Mouse (Mus musculus) heart, adult 2 months (tissue): ENCODE data around the gene Trpc7. TPM values are rescaled to one million over a fixed set of nuclear protein-coding genes. Genes with fewer than 3 reads are reported as not detected.

Experiments
- DNase-seq, 2 experiments: peaks; one replicate each; pipeline ENCODE4 v3.0.0; 2021
- H3K27ac ChIP-seq: fragments of 200-600 bp; 2 replicates; pipeline ENCODE4 v1.8.1; 2022
- H3K27me3 ChIP-seq: fragments of 200-500 bp; 2 replicates; pipeline ENCODE4 v1.6.1; 2012; ENCODE audit warnings: mild to moderate bottlenecking, low read length, inconsistent platforms, mixed read lengths; ENCODE audit not compliant: control insufficient read depth, insufficient read depth
- H3K36me3 ChIP-seq: fragments of 200-500 bp; 2 replicates; pipeline ENCODE4 v1.6.1; 2012; ENCODE audit warnings: low read length, inconsistent platforms; ENCODE audit not compliant: control insufficient read depth, insufficient read depth
- H3K4me1 ChIP-seq: fragments of 200-500 bp; 2 replicates; pipeline ENCODE4 v1.6.1; 2011; ENCODE audit warnings: low read length; ENCODE audit not compliant: control insufficient read depth, insufficient read depth
- H3K4me3 ChIP-seq: fragments of 200-600 bp; 2 replicates; pipeline ENCODE4 v1.8.1; 2022
- H3K79me2 ChIP-seq: fragments of 200-500 bp; replicated peaks from 2 replicates; pipeline ENCODE4 v1.6.1; 2012; ENCODE audit warnings: mild to moderate bottlenecking, inconsistent platforms, low read length, moderate library complexity, mixed read lengths; ENCODE audit not compliant: control insufficient read depth, insufficient read depth
- H3K9ac ChIP-seq: fragments of 200-500 bp; 2 replicates; pipeline ENCODE4 v1.6.1; 2012; ENCODE audit warnings: low read depth, mild to moderate bottlenecking, control low read depth, inconsistent platforms, low read length, mixed read lengths
- CTCF ChIP-seq: fragments of 200-600 bp; IDR thresholded peaks from 2 replicates; pipeline ENCODE4 v1.8.1; 2022; ENCODE audit warnings: antibody characterized with exemption, mild to moderate bottlenecking, moderate library complexity
- EP300 ChIP-seq: fragments of 200-500 bp; IDR thresholded peaks from 2 replicates; pipeline ENCODE4 v1.6.1; 2011; ENCODE audit warnings: low read depth, low read length, control low read depth; ENCODE audit not compliant: insufficient read depth
- POLR2A ChIP-seq: fragments of 200-500 bp; IDR thresholded peaks from 2 replicates; pipeline ENCODE4 v1.6.1; 2011; ENCODE audit warnings: mild to moderate bottlenecking, low read depth, low read length, control low read depth; ENCODE audit not compliant: insufficient read depth
- WGBS: fragments of 180-500 bp; shearing (Covaris S2); methylation state at CpG from one replicate; pipeline ENCODE4 v1.1.7; 2018; 5-methylcytosine and 5-hydroxymethylcytosine counted together
- intact Hi-C: fragments of 180-260 bp; cut with DNase I; formaldehyde crosslinking; loops from one replicate; pipeline ENCODE4 v1.15.1; 2025
- polyA plus RNA-seq: library from polyadenylated mRNA; depleted of rRNA; stranded (reverse); fragments of >200 nt; gene quantifications from 2 replicates; pipeline ENCODE4 v1.2.3, GENCODE M21; 2012
- total RNA-seq, 2 experiments: library from RNA; stranded (reverse); gene quantifications; 2 replicates each; pipeline ENCODE4 v1.2.3; 2021

Gene Trpc7
- total and polyA plus RNA-seq, 3 experiments, result not detected

- Histone ChIP-seq H3K27me3 (no peaks in the 10 kb centered on the region), H3K27ac (no peak overlapping the region), H3K79me2 (no peaks in the 10 kb centered on the region), H3K4me1 (no peaks in the 10 kb centered on the region), H3K36me3 (no peaks in the 10 kb centered on the region), H3K9ac (no peak overlapping the region), H3K4me3 (no peak overlapping the region)
- no peak for DNase-seq
- no peak for TF ChIP-seq EP300
- no peak for TF ChIP-seq POLR2A
- no peak for TF ChIP-seq CTCF
- 89% methylated on average over 3 of the region's 3 CpGs for WGBS
- intact Hi-C loops, result no loop called here
Observed at GRCm38 (mm10) chr13:56790683-56791082, 105.1 kb downstream of the Trpc7 start.

GRCm38 (mm10) chr13:56782621-56783020, 113.2 kb downstream of the Trpc7 start:
- 82% methylated on average over 1 of the region's 1 CpGs for WGBS
- Histone ChIP-seq H3K4me1 (no peaks in the 10 kb centered on the region), H3K4me3 (no peak overlapping the region), H3K27ac (no peak overlapping the region), H3K79me2 (no peaks in the 10 kb centered on the region), H3K9ac (no peak overlapping the region), H3K27me3 (no peaks in the 10 kb centered on the region), H3K36me3 (no peaks in the 10 kb centered on the region)
- no peak for DNase-seq
- no peak for TF ChIP-seq CTCF
- TF ChIP-seq EP300, result no peak
- no peak for TF ChIP-seq POLR2A
- intact Hi-C loops, result no loop called here

- Histone ChIP-seq H3K4me1 (no peaks in the 10 kb centered on the region), H3K36me3 (no peaks in the 10 kb centered on the region), H3K27ac (no peak overlapping the region), H3K27me3 (no peaks in the 10 kb centered on the region), H3K9ac (no peak overlapping the region), H3K4me3 (no peak overlapping the region), H3K79me2 (no peaks in the 10 kb centered on the region)
- TF ChIP-seq CTCF (no peak), POLR2A (no peak), EP300 (no peak)
- DNase-seq, result no peak
- 87% methylated on average over 3 of the region's 3 CpGs for WGBS
- intact Hi-C loops, result no loop called here
Observed at GRCm38 (mm10) chr13:56781697-56782096, 114.1 kb downstream of the Trpc7 start.

- Histone ChIP-seq H3K36me3 (no peaks in the 10 kb centered on the region), H3K27ac (no peak overlapping the region), H3K4me3 (no peak overlapping the region), H3K9ac (no peak overlapping the region), H3K27me3 (no peaks in the 10 kb centered on the region), H3K79me2 (no peaks in the 10 kb centered on the region), H3K4me1 (no peaks in the 10 kb centered on the region)
- intact Hi-C loops, result no loop called here
- DNase-seq, result no peak
- no peak for TF ChIP-seq POLR2A
- TF ChIP-seq EP300, result no peak
- no peak for TF ChIP-seq CTCF
- 61% methylated on average over 13 of the region's 13 CpGs for WGBS
Observed at GRCm38 (mm10) chr13:56780746-56781469, 114.9 kb downstream of the Trpc7 start.

GRCm38 (mm10) chr13:56774304-56774703, 121.5 kb downstream of the Trpc7 start:
- Histone ChIP-seq H3K36me3 (no peaks in the 10 kb centered on the region), H3K27ac (no peak overlapping the region), H3K4me1 (no peaks in the 10 kb centered on the region), H3K79me2 (no peaks in the 10 kb centered on the region), H3K4me3 (no peak overlapping the region), H3K9ac (no peak overlapping the region), H3K27me3 (no peaks in the 10 kb centered on the region)
- TF ChIP-seq EP300 (no peak), POLR2A (no peak), CTCF (no peak)
- no peak for DNase-seq
- intact Hi-C loops, result no loop called here
- WGBS, result 57% methylated on average over 5 of the region's 5 CpGs

GRCm38 (mm10) chr13:56773262-56773870, 122.4 kb downstream of the Trpc7 start:
- WGBS, result 60% methylated on average over 14 of the region's 14 CpGs
- no peaks in the 10 kb centered on the region for H3K27me3 ChIP-seq

More at GRCm38 (mm10) chr13:56773262-56773870, 122.4 kb downstream of the Trpc7 start:
- Histone ChIP-seq H3K36me3 (no peaks in the 10 kb centered on the region), H3K9ac (no peak overlapping the region), H3K79me2 (no peaks in the 10 kb centered on the region), H3K27ac (no peak overlapping the region), H3K4me1 (no peaks in the 10 kb centered on the region), H3K4me3 (no peak overlapping the region)
- intact Hi-C loops, result no loop called here
- no peak for TF ChIP-seq CTCF
- TF ChIP-seq POLR2A, result no peak
- no peak for TF ChIP-seq EP300
- DNase-seq, result no peak
